Mouse (Mus musculus): ENCODE measurements around the gene Ubxn10.

Ubxn10 gene

DNA sequence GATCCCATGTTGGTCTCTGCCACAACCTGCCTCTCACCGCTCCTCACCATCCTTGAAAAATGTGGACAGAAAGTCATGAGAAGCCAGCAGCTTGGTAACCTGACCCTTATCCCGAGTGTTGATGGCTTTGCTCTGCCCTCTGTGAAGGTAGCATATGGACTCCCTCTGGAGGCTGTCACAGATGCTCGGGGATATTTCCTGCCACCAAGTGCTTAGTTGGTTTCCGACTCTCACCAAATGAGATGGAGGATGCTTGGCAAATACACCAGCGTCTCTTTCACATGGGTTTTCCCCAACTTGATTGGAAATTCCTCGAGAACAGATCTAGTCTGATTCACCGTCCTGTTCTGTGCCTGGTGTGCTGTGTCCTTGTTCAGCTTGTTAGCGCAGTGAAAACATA, 24.3 kb downstream of the Ubxn10 start:
- ChIA-PET CTCF (interaction anchor here in 2 of 4 experiments (1.3 to 2.5 kb wide), 2 partner anchors 73 to 264 kb away, joined by 3 to 7 read pairs; no protein-coding TSS in a partner anchor), POLR2A (interaction anchor here in 2 of 4 experiments (0.6 to 3.1 kb wide), 5 partner anchors 9 to 260 kb away, joined by 3 to 21 read pairs (median 6); partner anchors contain the start of gene Pla2g2c (in 1 of the 2))

DNA sequence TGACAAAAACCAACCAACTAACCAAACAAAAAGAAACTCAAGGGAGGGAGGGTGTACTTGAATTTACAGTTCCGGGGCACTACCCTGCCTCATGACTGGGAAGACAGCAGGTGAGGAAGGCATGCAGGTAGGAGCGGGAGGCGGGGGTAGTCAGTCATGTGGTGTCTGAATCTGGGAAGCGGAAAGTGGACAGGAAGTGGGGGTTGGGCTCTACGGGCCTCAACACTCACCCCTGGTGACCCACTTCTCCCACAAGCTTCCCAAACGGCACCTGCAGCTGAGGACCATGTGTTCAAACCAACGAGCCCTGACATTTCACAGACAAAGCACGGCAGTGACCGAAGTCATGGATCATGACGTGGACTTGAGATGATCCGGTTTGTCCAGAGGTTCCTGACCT, 24.9 kb downstream of the Ubxn10 start:
- ChIA-PET CTCF (interaction anchor here in 3 of 4 experiments (0.6 to 2.5 kb wide), 4 partner anchors 10 to 264 kb away, joined by 3 to 7 read pairs (median 5); no protein-coding TSS in a partner anchor), POLR2A (interaction anchor here in 3 of 4 experiments (0.7 to 3.1 kb wide), 11 partner anchors 9 to 259 kb away, joined by 3 to 21 read pairs (median 4); partner anchors contain the start of gene Pla2g2c (in 2 of the 3))

DNA sequence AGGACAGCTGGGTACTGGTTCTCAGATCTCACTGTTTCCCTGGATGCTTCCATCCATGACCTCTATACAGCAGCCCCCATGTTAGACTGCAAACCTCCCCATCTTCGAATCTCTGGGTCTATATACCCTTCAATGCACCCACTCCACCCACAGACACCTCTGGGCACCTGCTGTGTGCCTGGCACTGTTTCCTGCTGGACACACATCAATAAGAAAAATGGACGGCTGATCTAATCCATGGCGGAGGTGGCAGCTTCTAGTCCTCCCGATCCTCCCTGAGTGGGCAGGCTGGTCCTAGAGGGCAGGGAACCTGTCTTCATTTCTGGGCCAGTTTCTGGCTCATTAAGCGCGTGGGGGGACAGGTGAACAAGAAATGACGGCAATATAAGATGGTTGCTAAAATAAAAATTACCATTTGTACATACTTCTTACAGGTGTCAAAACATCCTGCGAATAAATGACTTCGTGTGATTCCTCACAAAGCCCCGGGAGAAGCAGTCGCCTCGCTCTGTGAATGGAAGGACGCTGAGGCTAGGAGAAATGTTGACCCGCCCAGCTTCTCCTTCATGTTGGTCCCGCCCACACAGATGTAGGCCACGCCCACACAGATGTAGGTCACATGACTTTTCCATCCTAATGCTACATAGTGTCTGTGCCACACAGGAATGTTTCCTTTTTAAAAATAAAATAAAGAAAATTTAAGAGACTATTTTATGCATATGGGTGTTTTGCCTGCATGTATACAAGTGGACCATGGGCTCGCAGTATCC, 25.7 kb downstream of the Ubxn10 start:
- CTCF ChIA-PET = interaction anchor here in 3 of 4 experiments (0.5 to 2.5 kb wide), 6 partner anchors 9 to 263 kb away, joined by 3 to 7 read pairs (median 5); partner anchors contain the start of gene Gm13030 (in 1 of the 3)
- POLR2A ChIA-PET = interaction anchor here in 3 of 4 experiments (0.6 to 3.1 kb wide), 17 partner anchors 9 to 514 kb away, joined by 3 to 21 read pairs (median 4); partner anchors contain the start of gene Pla2g2c (in 2 of the 3)

GRCm38 (mm10) chr4:138710633-138711032, 26.3 kb downstream of the Ubxn10 start:
- POLR2A ChIA-PET = interaction anchor here in 3 of 4 experiments (0.6 to 3.1 kb wide), 8 partner anchors 8 to 513 kb away, joined by 3 to 21 read pairs (median 4); no protein-coding TSS in a partner anchor

GRCm38 (mm10) chr4:138709944-138710343, 27.0 kb downstream of the Ubxn10 start:
- ChIA-PET POLR2A (interaction anchor here in 1 of 4 experiments (0.6 kb wide), 1 partner anchor 8 kb away, joined by 4 read pairs; no protein-coding TSS in a partner anchor), CTCF (interaction anchor here in 3 of 4 experiments (0.6 to 2.4 kb wide), 3 partner anchors 28 to 149 kb away, joined by 3 to 6 read pairs (median 6); no protein-coding TSS in a partner anchor)

More at GRCm38 (mm10) chr4:138710633-138711032, 26.3 kb downstream of the Ubxn10 start:
- CTCF ChIA-PET = interaction anchor here in 2 of 4 experiments (0.6 to 2.5 kb wide), 3 partner anchors 28 to 262 kb away, joined by 3 to 7 read pairs (median 6); no protein-coding TSS in a partner anchor

- POLR2A ChIA-PET = interaction anchor here in 3 of 4 experiments (0.5 to 4.2 kb wide), 13 partner anchors 16 to 263 kb away, joined by 3 to 40 read pairs (median 5); partner anchors contain the start of gene Pla2g2c (in 1 of the 3)
- CTCF ChIA-PET = interaction anchor here (0.7 to 2.4 kb wide), 24 partner anchors 12 to 264 kb away, joined by 3 to 13 read pairs (median 3); no protein-coding TSS in a partner anchor
These were observed 27.7 kb downstream of the Ubxn10 start for GRCm38 (mm10) chr4:138709246-138709645.

DNA sequence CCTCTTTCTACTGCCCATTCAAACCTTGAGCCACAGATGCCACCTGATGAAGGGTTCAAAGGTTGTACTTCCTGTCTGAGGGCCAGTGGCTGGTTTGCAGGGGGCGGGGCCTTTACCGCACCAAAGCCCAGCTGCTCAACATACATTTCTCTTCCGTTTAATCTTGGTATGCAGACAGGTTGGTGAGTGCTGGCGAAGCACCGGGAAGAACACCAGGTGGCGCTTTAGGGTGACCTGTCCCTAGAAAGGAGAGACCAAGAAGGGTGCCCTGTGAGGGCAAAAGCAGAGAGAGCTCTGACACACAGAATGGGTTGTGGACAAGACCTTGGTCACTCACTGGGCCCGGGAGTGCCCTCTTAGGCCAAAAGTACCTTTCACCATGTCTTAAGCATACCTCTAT, 28.3 kb downstream of the Ubxn10 start:
- CTCF ChIA-PET = interaction anchor here (0.7 to 2.4 kb wide), 29 partner anchors 12 to 306 kb away, joined by 3 to 13 read pairs (median 3); no protein-coding TSS in a partner anchor
- POLR2A ChIA-PET = interaction anchor here in 3 of 4 experiments (0.5 to 4.2 kb wide), 18 partner anchors 15 to 263 kb away, joined by 3 to 40 read pairs (median 3); partner anchors contain the start of gene Pla2g2c (in 1 of the 3)

GRCm38 (mm10) chr4:138706620-138707019, 30.3 kb downstream of the Ubxn10 start:
- ChIA-PET POLR2A (interaction anchor here in 3 of 4 experiments (0.5 to 6.8 kb wide), 90 partner anchors 8 to 1537 kb away, joined by 3 to 70 read pairs (median 4); partner anchors contain the start of genes Camk2n1 (in 2 of the 3), Mul1 (in 2 of the 3), Pla2g2c (in 2 of the 3) and Capzb (in 1 of the 3)), CTCF (interaction anchor here (0.6 to 1.9 kb wide), 19 partner anchors 14 to 301 kb away, joined by 3 to 17 read pairs (median 3); partner anchors contain the start of gene Pla2g2c (in 1 of the 4))

DNA sequence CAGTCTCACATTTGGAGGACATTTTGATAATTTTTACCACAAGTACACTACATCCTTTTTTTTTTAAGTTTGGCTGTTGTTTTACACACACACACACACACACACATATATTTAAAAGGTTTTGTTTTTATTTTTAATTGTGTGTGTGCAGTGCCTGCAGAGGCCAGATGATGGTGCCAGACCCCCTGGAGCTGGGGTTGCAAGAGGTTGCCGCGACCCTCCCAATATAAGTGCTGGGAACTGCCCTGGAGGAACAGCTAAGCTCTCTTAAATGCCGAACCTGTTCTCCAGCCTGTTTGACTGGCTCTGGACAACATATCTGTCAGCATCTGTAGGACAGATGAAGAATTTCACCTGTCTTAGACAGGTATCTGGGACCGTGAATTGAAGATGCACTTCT, 32.8 kb downstream of the Ubxn10 start:
- ChIA-PET POLR2A (interaction anchor here in 3 of 4 experiments (0.6 to 6.8 kb wide), 12 partner anchors 12 to 293 kb away, joined by 3 to 70 read pairs (median 3); no protein-coding TSS in a partner anchor), CTCF (interaction anchor here in 2 of 4 experiments (0.6 to 1.7 kb wide), 4 partner anchors 93 to 257 kb away, joined by 4 to 7 read pairs (median 4); no protein-coding TSS in a partner anchor)

- CTCF ChIA-PET = interaction anchor here in 3 of 4 experiments (0.6 to 1.7 kb wide), 7 partner anchors 118 to 292 kb away, joined by 3 to 7 read pairs (median 4); no protein-coding TSS in a partner anchor
- POLR2A ChIA-PET = interaction anchor here in 3 of 4 experiments (0.6 to 6.8 kb wide), 22 partner anchors 8 to 378 kb away, joined by 3 to 70 read pairs (median 6); no protein-coding TSS in a partner anchor
These were observed 33.4 kb downstream of the Ubxn10 start for GRCm38 (mm10) chr4:138703591-138703990.

DNA sequence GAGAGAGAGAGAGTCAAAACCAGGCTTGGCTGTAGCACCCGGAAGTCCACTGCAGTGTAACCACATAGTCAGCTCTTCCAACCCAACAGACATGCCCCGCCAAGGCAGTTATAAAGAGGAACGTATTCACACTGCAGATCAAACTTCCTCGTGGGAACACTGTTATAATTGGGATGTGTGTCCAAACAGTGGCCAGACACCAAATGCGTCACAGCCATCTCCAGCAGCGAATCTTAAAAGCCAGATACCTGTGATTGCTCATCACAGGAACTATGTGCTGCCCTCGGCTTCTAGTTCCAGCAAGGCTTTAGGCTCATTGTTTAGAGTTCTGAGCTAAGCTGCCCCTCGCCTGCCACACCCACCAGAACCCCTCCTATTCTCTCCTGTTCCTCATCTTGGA, 34.4 kb downstream of the Ubxn10 start:
- ChIA-PET POLR2A (interaction anchor here in 3 of 4 experiments (0.6 to 6.8 kb wide), 57 partner anchors 8 to 486 kb away, joined by 3 to 70 read pairs (median 5); partner anchors contain the start of genes Camk2n1 (in 2 of the 3), Mul1 (in 1 of the 3), Pla2g2c (in 1 of the 3) and Pla2g2f (in 1 of the 3)), CTCF (interaction anchor here (0.5 to 1.6 kb wide), 11 partner anchors 9 to 1568 kb away, joined by 3 to 10 read pairs (median 3); partner anchors contain the start of genes Hp1bp3 (in 1 of the 4) and Pink1 (in 1 of the 4))

- ChIA-PET CTCF (interaction anchor here (0.6 to 1.6 kb wide), 9 partner anchors 10 to 795 kb away, joined by 3 to 7 read pairs (median 4); partner anchors contain the start of genes Hp1bp3 (in 1 of the 4) and Pink1 (in 1 of the 4)), POLR2A (interaction anchor here (0.6 to 6.8 kb wide), 57 partner anchors 8 to 901 kb away, joined by 3 to 70 read pairs (median 5); partner anchors contain the start of genes Camk2n1 (in 2 of the 4), Gm21969 (in 1 of the 4), Mul1 (in 1 of the 4) and Pla2g2c (in 1 of the 4))
These were observed 34.9 kb downstream of the Ubxn10 start for GRCm38 (mm10) chr4:138702031-138702430.

DNA sequence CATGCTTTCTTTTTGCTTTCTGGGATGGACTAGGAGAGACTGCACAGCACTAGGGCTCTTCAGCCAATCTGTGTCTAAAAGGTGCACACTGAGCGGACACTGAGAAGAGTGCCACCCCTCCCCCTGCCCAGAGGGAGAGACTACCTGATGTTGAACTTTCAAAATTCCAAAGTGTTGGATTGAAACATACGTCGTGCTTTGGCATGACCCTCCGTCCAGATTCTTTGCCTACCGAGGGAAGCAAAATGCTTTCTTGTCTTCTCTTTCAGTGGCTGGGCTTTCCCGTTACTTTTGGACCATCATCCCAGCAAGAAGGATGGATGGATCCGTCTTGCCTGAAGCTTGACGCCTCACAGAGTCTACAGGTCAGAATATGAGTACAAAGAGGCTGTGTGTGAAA, 35.9 kb downstream of the Ubxn10 start:
- POLR2A ChIA-PET = interaction anchor here (0.6 to 6.8 kb wide), 24 partner anchors 9 to 453 kb away, joined by 3 to 70 read pairs (median 7); partner anchors contain the start of genes Camk2n1 (in 2 of the 4) and Pla2g2f (in 1 of the 4)
- CTCF ChIA-PET = interaction anchor here (0.6 to 1.8 kb wide), 10 partner anchors 9 to 255 kb away, joined by 3 to 11 read pairs (median 4); partner anchors contain the start of gene Pla2g2c (in 1 of the 4)

DNA sequence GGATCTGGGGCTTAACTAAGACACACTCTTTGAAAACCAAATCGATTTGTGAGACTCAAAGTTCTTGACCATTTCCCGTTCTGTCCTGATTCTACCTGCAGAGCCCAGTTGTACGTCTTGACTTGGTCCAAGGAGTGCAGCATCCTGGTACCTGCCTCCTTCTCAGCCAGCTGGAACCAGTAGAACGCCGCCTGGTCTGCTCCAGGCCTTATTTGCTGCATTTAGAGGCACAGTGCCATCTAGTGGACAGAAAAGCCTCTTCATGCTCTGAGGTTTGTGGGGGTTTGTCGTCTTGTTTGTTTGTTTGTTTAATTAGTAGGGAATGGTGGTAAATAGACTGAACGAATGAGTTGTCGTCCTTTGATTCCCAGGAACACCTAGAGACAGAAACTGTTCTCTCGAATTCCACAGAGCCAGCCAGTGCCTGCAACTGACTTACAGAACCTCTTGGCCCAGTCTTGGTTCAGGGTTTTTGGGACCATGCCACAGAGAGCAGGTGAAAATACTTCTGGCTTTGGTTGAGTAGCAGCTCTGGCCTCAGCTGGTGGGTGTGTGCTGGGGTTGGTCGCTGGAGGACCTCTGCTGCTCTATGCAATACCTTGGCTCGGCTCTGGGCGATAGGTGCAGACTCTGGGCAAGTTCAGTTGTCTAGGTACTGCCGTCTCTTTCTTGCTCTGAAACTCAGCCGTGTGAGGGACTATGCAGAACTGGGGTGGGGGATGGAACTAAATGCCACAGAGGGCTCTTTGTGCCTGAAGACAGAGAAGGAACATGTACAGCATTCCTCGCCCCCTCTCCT, 36.6 kb downstream of the Ubxn10 start:
- POLR2A ChIA-PET = interaction anchor here (0.6 to 6.8 kb wide), 17 partner anchors 8 to 453 kb away, joined by 3 to 70 read pairs (median 5); no protein-coding TSS in a partner anchor
- CTCF ChIA-PET = interaction anchor here in 3 of 4 experiments (0.6 to 1.8 kb wide), 21 partner anchors 8 to 325 kb away, joined by 3 to 11 read pairs (median 4); partner anchors contain the start of gene Pla2g2c (in 1 of the 3)

GRCm38 (mm10) chr4:138698296-138698695, 38.7 kb downstream of the Ubxn10 start:
- CTCF ChIA-PET = no interaction called here
- POLR2A ChIA-PET = interaction anchor here in 1 of 4 experiments (0.6 kb wide), 1 partner anchor 120 kb away, joined by 3 read pairs; no protein-coding TSS in a partner anchor

- ChIA-PET CTCF (interaction anchor here in 2 of 4 experiments (0.6 to 0.9 kb wide), 2 partner anchors 126 to 951 kb away, joined by 3 to 4 read pairs; no protein-coding TSS in a partner anchor), POLR2A (interaction anchor here in 2 of 4 experiments (0.6 to 1.9 kb wide), 7 partner anchors 9 to 254 kb away, joined by 3 to 5 read pairs (median 3); no protein-coding TSS in a partner anchor)
These were observed 39.7 kb downstream of the Ubxn10 start for GRCm38 (mm10) chr4:138697166-138697860.

Measured in embryonic stem cell, embryonic (primary cell).